Mouse (Mus musculus) spleen, postnatal 4 days (tissue): Measurements from ENCODE around the gene Gps2.

ENCODE experiments used
- DNase-seq, 2 experiments: peaks; one replicate each; pipeline ENCODE4 v3.0.0; 2022; ENCODE audit warnings: low spot score in 2 of 2

The Gps2 gene

DNA sequence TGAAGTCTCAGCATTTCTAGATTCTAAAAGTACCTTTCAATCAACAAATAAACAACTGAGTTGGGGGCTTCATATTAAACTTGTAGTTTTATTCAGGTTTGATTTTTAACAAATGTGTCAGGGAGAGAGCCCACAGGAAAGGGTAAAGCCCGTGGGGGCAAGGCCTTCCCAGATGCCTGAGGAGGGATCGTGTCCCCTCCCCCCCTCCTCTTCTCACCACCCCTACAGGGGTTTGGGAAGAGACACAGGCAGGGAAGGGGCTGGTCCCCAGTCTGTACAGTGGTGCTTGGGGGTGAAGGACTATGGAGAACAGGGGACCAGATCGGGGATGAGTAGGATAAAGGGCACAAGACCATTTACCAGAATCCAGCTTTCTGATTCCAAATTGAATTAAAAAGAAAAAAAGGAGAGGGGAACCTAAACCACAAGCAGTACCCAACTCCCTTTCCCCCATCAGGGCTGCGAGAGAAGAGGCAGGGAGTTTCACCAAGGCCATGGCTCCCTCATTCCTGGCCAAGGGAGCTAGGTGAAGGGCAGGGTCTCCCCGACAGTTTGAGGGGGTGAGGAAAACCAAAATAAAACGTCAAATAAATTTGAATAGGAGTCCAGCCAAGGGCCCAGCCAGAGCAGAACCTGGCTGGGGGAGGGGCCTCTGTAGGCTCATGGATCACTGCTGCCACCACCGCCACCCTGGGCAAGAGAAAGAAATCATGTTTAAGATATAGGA is 3.1 kb downstream of the Gps2 start:
- DNase-seq = peak; percentile 33 to 64

DNA sequence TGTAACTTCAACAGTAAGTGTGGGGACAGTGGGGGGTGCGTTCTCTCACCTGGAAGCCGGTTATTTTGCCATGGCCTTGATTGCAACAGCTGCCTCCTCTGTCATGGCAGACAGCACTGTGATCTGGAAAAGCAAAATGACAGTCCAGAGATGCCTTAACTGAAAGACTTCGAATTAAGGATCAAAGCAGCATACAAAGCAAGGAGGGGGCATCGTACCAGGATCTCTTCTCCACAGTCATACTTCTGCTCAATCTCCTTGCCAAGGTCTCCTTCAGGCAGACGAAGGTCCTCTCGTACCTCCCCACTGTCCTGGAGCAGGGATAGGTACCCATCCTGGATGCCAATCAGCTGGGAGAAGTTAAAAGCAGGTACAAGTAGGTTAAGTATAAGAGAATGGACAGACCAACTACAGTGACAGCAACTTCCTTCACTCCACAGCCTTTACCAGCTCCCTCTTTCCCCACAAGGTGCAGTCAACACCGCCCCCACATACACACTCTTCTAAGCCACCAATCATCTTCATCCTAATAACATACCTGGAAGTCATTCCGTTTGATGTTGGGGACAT is 3.8 kb downstream of the Gps2 start:
- DNase-seq = peak in 1 of 2 experiments; percentile 53

DNA sequence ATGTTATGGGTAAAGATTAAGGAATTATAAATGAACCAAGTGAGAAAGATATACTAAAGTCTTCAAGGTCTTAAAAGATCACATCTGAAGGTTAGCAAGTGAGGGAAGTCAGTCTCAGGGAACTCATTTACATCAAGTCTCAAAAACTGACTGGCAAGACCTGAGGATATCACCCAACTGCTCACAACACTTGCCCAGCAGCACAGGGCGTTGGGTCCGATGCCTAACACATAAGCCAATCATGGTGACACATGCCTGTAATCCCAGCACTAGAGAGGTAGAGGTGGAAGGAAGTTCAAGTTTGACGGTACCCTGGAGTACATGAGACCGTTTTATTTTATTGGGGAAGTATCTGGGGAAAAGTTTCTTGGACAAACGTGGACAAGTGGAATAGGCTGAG is 4.4 kb downstream of the Gps2 start:
- no peak for DNase-seq

DNA sequence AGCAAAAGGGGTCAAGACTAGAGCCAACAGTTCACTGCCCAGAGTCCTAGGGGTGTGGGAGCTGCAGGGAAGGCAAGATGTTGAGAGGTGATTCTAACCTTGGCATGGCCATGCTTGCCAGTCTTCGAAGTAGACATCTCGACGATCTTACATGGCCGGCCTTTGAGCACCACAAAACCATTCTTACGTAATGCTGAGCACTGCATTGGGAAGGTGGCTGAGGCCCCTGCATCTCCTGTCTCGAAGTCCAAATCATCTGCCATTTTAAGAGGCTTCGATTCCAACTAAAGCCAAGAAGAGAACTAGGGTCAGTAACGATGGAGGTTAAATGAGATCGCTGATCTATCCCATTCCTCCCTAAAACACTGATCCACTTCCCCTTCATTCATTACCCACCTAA is 5.4 kb downstream of the Gps2 start:
- peak in 1 of 2 experiments; percentile 18 for DNase-seq

DNA sequence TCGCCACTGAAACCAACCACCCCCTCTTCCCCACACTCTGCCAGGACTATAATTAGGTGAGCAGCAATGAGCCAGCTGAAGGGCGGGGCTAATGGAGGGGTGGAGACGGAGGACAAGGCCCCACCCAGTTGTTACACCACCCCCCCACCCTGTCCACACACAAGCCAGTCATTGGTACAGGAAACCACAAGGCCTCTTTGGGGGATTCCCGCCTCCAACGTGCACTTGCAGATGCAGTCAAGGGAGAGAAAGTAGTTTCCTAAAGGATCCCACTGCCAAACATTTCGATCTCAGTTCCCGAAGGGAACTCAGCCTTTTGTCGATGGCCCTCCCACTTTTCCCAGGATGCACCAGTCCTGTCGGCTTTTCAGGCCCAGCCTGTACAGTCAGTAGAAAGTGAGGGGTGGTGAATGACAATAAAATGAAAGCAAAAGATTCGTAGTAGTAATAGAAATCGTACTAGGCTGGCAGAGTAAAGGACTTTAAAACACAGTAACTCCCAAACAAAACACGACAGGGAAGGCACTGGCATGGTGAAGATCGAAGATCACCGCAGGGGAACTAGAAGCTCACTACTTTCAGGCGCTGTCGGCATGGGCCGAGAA is 6.1 kb downstream of the Gps2 start:
- DNase-seq = peak; percentile 91

DNA sequence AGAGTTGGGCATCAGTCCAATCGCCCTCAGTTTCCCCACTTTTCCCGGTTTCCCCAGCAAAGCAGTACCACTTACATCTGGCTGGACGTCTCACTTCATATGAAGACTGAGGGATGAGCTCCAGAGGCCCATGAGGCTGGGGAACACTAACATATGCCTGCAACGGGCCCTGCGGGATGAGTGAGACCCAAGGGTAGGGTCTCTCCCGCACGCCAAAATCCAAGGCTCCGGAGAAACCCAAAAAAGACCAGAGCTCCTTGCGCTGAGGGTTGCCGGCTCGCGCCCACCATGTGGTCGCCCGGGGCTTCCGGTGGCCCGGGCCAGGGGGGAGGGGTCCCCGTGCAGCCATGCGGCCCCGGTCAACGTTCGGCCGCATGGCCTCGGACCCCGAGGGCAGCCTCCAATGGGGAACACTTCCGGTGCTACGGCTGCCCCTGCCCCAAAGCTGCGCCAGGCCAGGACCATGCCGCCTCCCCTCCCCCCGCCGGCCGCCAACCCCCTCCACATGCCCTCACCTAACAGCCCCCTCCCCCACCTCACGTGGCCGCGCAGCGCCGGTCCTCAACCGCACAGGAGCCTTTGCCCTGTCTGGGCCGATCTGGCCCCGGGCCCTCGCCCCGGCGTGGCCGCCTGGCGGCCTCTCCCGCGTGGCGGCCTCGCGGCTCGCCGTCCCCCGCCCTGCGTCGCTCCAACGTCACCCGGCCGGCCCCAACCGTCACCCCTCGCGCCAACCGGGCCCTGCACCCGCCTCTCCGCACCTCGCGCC is 6.8 kb downstream of the Gps2 start:
- DNase-seq = peak in 1 of 2 experiments; percentile 36

DNA sequence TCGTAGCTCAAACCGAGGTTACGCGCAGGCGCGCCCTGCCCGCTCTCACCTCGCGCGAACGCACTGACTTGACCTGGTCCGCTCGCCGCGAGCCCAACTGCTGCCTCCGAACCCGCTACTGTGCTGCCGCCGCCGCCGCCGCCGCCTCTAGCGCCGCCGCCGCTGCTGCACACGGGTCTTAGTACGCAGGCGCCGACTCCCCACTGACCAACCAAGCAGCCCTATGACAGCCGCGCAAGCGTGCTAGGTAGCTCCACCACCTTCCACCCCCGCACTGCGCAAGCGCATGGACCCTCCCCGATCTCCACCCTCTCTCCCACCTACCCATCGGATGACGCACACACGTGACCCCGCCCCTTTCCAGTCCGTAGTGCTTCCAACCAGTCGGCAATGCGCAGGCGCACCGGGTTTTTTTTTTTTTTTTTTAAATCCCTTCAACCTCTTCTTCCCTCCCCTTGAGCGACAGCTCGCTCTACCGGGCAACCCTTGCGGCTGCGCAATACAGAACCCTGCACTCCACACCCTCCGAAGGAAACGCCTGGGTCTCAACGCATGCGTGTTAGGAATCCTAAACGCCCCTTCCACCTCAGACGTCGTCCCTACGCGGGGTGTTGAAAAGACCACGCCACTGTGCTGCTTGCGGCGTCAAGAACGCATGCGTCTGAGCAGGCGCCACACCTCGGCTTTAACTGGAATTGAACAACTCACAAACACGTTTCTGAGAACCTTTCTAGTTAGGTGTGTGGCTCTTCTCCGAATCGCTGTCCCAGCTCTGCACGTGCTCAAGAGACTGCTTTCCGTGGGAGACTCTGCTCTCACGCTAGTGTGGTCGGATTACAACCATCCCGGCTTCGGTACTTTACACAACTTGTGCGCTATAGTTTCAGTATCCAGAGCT is 7.7 kb downstream of the Gps2 start, which contains the start of gene Eif5a:
Gene Eif5a (minus strand): TSS at position 845 of the 898 bp plus-strand sequence.
- DNase-seq = peak; percentile 100

DNA sequence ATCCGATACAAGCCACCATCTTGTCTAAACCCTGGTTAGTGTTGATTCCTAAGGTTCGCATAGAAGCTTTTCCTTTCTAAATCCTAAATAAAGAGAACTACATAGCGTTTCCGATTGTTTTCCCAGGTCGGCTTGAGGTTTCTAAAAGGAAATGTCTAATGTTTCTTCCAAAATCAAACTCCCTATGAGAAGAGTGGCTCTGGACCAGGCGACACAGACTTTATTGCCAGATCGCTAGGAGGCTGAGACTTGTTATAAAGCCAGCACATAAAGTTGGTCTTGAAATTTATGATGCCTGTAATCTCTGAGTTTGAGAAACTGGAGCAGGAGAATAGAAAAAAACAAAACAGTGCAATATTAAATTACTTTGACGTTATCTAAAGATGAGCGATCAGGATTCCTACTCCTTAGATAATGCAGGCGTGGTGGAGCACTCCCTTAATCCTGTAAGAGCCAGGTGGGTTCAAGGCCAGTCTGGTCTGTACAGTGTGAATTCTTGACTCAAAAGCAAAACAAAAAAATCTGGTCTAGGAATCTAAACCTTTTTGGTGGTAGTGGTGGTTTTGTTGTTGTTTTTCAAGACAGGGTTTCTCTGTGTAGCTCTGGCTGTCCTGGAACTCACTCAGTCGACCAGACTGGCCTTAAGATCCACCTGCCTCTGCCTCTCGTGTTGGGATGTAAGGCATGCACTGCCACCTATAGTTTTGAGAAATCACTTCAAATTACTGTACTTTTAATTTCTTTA is 8.5 kb downstream of the Gps2 start:
- peak in 1 of 2 experiments; percentile 14 for DNase-seq

DNA sequence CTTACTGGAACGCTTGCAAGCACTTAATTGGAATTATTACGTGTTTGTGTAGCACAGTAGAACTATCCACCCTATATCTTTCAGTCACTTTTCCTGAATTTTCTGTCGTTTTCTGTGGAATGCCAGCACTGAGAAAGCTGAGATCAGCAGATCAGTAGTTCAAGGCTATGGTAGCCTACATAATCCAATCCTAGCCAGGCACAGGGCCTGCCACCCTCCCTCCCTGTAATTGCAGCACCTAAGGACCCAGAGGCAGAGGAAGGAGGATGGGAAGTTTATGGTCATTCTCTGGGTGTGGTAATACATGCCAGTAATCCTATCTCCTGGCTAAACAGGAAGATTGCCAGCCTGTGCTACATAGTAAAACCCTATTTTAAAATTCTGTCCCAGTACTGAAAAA is 9.1 kb downstream of the Gps2 start:
- DNase-seq = peak in 1 of 2 experiments; percentile 13

DNA sequence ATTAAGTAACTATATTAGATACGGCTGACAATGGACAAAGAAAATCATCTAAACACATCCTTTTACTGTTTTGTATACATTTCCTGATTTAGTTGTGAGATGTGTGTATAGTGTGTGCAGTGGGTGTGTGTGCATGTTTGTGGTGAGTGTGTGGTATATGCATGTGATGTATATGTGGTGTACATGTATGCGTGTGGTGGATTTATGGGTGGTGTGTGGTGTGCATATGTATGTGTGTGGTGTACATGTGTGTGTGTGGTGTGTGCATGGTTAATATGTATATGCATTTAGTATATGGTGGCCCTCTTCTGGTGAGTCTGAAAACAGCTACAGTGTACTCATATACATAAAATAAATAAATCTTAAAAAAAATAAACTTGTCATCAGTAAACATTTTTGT is 13.8 kb downstream of the Gps2 start:
- no peak for DNase-seq

DNA sequence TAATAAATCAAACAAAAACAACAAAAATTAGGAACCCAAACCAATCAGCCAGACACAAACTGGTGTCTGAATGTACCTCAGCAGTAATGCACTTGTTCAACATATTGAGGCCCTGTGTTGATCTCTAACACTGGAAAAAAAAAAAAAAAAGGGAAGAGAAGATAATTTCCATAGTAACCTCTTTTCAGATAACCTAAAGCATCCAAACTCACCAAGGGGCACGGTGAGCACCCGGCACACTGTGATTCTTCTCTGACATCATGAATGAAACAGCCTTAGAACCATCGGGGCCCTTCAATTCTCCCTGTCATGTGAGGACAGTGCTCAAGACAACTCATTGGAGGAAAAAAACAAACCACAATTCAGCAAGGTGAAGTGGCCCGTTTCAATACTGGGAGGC is 16.0 kb downstream of the Gps2 start:
- no peak for DNase-seq

DNA sequence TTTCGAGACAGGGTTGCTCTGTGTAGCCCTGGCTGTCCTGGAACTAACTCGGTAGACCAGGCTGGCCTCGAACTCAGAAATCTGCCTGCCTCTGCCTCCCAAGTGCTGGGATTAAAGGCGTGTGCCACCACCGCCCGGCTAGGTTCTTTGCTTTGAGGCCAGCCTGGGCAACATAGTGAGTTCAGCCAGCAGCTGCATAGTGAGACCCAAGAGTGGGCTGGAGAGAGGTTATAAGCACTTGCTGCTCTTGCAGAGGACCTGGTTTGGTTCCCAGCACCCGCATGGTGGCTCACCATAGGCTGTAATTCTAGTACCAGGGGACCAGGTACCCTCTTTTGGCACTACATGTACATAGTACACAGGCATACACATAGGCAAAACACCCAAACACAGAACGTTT is 16.5 kb downstream of the Gps2 start:
- peak in 1 of 2 experiments; percentile 59 for DNase-seq

DNA sequence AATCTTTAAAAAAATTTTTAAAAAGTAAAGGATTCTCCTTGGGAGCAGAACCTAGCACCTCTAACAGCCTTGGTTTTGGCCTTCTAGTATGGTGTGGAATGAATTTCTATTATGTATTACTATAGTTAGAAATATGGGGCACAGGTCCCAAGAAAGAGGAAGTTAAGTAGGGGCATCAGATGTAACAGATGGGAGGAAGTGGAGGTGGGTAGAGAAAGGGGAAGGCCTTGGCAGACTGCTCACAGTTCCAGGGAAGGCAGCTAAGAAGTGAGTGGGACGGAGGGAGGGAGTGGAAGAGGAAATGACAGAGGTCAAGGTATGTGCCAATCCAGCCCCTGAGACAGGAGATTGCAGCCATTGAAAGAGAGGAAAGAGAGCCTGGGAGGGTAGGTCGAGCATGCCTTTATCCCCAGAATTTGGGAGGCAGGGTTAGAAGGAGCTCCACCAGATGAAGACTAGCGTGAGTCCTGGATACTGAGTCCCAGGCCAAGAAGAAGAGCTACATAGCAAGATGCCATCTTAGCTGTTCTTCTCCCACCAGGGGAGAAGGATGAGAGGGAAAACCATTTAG is 17.4 kb downstream of the Gps2 start:
- DNase-seq = peak; percentile 28 to 64

DNA sequence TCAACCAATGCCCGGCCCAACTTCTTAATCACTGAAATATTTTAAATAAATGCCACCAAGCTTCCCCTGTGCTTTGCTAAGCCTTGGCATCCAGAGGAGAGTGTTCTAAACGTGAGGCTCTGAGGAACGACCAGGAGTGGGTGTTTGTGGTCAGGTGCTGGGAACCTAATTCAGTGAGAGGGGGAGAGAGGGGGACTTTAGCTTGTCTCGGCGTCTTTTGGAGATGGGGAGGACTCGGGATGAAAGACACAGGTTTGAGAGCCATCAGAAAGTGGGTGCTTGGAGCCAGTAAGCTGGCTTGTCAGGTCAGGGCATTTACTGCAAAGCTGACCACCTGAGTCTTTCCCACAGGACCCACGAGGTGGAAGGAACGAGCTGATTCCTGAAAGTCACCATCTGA is 18.1 kb downstream of the Gps2 start:
- peak in 1 of 2 experiments; percentile 54 for DNase-seq

DNA sequence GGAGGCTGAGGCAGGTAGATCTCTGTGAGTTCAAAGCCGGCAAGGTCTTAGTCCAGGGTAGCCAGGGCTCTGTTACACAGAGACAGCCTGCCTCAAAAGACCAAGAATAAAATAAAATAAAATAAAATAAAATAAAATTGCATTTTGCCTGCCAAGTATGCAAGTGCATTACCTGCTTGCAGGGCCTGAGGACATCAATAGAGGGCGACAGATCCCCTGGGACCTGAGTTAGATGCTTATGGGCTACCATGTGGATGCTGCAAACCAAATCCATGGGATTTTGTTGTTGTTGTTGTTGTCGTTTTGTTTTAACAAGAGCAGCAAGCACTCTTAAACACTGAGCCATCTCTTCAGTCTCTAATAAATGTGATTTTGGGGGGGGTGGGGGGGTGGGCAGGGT is 18.6 kb downstream of the Gps2 start:
- DNase-seq = peak; percentile 30 to 66

DNA sequence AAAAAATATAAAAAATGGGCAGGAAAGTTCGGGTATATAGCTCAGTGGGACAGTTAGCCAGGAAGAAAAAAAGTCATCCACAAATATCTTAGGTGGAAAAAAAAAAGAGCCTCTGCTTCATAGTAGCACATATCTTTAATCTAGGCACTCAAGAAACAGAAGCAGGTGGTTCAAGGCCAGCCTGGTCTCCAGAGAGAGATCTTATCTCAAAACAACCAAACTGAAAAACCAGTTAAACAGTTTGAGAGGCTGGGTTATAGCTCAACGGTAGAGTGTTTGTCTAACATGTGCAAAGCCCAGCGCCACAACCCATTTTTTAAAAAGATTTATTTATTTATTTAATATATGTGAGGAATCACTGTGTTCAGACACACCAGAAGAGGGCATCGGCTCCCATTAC is 19.4 kb downstream of the Gps2 start:
- DNase-seq = no peak

DNA sequence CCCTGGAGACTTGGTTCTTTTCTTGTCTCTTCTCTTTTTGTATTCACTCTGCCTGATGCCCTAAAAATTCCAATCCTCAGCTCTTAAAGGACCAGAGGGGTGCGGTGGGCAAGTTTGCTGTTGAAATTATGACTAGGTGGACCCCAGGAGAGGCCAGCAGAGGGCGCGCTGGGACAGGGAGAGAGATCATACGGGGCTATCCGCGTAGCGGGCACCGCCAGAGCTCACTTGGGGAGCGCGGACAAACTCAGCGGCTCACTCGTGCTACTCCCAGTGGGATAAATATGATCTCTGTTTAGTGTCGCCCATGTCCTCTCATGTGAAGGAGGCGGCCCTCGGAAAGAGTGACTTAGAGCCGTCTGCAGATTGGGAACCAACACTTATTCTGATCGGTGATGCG is 20.5 kb downstream of the Gps2 start:
- peak; percentile 95 to 100 for DNase-seq

DNA sequence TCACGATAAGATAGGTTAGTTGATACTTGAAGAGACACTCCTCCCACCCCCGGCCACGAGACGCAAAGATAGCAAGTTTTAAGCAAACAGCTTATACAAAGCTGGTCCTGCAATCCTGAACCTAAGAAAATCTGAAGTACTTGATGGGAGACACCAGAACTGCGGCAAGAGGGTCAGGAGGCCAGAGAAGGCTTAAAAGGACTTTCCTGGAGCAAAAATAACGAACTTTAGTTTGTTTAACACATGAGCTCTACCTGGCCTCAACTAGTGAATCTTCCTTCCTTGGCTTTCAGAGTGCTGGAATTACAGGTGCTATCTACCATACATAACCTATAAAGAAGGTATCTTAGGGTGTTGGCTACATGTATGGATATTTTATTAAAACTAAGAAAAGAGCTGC is 21.0 kb downstream of the Gps2 start:
- peak in 1 of 2 experiments; percentile 13 for DNase-seq

DNA sequence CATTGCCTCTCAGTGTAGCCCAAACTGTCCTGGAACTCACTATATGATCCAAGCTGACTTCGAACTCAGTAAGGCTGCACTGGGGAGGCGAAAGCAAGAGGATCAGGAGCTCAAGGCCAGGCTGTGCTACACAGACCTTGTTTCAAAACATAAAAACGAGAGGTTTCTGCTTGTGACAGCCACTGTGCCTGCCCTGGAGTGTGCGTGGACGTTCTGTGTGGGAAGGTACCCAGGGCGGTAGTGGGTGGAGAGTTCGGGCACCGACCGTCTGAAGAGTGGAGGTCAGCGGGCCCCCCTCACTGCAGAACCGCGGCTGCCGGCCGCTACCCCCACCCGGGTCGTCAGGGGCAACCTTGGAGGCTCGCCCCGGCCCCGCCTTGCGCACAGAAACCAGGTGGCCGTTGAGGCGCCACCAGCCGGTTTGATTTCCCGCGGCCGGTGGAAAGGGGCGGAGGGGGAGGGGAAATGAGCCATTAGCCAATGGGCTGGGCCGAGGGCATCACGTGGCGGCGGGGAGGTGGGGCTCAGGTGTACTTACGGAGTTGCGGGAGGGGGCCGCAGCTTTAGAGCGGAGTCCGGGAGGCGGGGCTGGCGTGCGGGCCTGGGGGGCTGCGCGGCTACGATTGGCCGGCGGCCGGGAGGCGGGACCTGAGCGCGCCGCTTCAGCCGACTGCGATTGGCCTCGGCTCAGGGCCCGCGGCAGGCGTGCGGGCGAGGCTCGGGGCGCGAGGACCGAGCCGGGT is 21.6 kb downstream of the Gps2 start, which contains the start of gene Ybx2:
Gene Ybx2 (plus strand): TSS at position 660 of the 743 bp plus-strand sequence.
- DNase-seq = peak; percentile 84 to 92
